Mouse (Mus musculus) macrophage (primary cell): Measurements from ENCODE around the gene Gmeb2. TPM values are rescaled to one million over a fixed set of nuclear protein-coding genes. Genes with fewer than 3 reads are reported as not detected.

Experiments used
- H3K27ac ChIP-seq: fragments of 350-480 bp; formaldehyde crosslinking; 2 replicates; pipeline ENCODE4 v1.9.0; 2021
- H3K36me3 ChIP-seq: fragments of 350-480 bp; formaldehyde crosslinking; 2 replicates; pipeline ENCODE4 v1.9.0; 2021; ENCODE audit errors: inconsistent target
- H3K4me3 ChIP-seq: fragments of 350-480 bp; formaldehyde crosslinking; 2 replicates; pipeline ENCODE4 v1.9.0; 2021; ENCODE audit errors: inconsistent target
- H3K79me2 ChIP-seq: fragments of 350-480 bp; formaldehyde crosslinking; 2 replicates; pipeline ENCODE4 v1.9.0; 2021; ENCODE audit errors: inconsistent target
- WGBS: methylation state at CpG from one replicate; pipeline ENCODE4 v1.1.7; 2026; ENCODE audit warnings: inconsistent platforms; ENCODE audit not compliant: missing documents; 5-methylcytosine and 5-hydroxymethylcytosine counted together
- polyA plus RNA-seq: library from polyadenylated mRNA; stranded (reverse); fragments of 250-400 nt; gene quantifications from 3 replicates; pipeline ENCODE4 v1.2.4, GENCODE M21; 2018; ENCODE audit warnings: inconsistent platforms

Gene Gmeb2
- polyA plus RNA-seq, 1 experiment from 2014 or later = 8.9 TPM

DNA sequence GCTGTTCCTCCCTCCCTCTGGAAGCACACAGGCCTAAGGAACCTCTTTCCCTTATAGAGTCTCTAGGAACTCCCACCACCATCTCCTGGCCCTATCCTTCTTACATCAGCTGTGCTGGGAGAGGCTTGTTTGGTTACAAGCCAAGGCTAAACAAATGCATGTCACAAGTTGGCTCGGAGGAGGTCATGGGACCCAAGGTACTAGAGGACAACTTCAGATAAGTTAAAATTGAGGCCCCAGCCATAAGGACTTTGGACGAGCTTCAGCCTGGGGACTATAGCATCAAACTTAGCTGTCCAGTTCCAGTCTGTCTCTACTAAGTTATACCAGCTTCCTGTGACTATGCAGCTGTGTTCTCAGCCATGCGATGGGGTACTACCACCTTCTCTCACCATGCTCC lies 60.7 kb downstream of the Gmeb2 start:
- Histone ChIP-seq H3K36me3 (peaks cover 59% of the 10 kb centered on the region), H3K4me3 (no peak overlapping the region), H3K27ac (no peak overlapping the region), H3K79me2 (no peaks in the 10 kb centered on the region; the same call in 1 of the 2 replicates)
- WGBS = 78% methylated on average over 3 of the region's 3 CpGs

DNA sequence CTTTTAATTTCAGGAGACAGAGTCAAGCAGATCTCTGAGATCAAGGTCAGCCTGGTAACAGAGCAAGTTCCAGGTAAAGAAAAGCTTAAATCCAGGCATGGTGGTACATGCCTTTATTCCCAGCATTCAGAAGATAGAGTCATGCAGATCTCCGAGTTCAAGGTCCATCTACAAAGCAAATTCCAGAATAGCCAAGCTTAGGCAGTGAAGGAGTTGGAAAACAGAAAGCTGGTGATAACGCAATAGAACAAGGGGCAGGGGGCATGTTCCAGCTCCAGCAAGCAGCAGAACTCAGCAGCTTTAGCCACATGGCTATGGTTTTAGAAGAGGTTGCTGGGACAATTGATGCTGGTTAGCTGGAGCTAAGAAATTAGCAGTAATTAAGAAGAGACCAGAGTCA lies 62.8 kb downstream of the Gmeb2 start:
- no peak overlapping the region for H3K4me3 ChIP-seq
- H3K36me3 ChIP-seq = peaks cover 39% of the 10 kb centered on the region
- 92% methylated on average over 2 of the region's 2 CpGs for WGBS
- no peaks in the 10 kb centered on the region for H3K79me2 ChIP-seq
- no peak overlapping the region for H3K27ac ChIP-seq

DNA sequence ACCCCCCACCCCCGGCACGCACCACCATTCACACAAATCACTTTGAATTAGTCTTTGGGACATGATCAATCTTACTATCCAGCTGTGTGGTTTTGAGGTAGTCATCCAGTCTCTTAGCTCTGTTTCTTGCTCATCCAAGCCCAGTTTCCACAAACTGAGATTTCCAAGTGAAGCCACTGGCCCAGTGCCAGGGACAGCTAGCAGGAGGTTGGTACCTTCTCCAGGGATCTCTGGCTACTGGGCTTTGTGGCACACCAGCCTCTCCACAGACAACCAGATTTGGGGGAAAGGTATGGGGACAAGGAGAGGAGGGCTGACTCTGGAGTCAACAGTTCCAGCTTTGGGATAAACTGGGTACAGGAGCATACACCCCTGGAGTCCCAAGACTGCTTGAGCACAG lies 67.5 kb downstream of the Gmeb2 start:
- no CpG with 5 or more reads among the region's 2 CpGs for WGBS
- no peak overlapping the region for H3K27ac ChIP-seq
- no peak overlapping the region for H3K4me3 ChIP-seq
- H3K79me2 ChIP-seq = no peaks in the 10 kb centered on the region
- no peaks in the 10 kb centered on the region for H3K36me3 ChIP-seq

DNA sequence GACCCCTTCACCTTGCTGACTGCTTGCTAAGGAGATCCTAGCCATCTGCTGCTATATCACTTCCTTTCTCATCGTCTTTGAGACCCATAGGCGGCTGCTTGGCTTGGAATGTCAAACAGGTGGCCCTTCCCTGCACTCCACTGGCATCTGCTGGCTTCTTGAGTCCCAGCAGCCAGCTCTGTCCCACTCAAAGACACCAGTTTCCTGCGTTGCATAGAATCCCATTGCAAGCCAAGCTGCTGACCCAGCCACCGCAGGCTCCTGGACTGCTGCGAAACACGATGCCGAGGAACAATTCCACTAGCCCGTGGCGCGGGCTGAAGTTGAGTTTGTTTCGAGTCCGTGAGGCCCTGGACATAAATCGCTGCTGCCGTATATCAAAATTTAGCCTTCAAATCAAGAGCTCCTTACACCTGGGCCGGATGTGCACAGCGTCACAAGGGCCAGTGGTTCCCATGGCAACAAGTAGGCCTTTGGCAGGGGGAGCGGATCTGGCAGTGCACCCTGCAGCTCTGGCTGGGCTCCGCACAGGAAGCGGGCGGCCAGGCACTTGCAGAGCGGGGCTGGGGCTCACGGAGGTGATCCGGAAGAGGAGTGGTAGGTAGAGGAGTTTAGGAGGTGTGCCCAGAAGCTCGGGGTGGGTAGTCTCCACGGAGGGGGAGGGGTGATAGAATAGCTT lies 68.2 kb downstream of the Gmeb2 start, which contains the start of gene Fndc11:
Fndc11 (plus strand) TSS at position 476 of the 679 bp plus-strand sequence.
- WGBS = 8% methylated on average over 24 of the region's 25 CpGs
- Histone ChIP-seq H3K36me3 (no peaks in the 10 kb centered on the region), H3K4me3 (no peak within 1 kb of the TSS), H3K27ac (no peak within 1 kb of the TSS), H3K79me2 (no peaks in the 10 kb centered on the region)

DNA sequence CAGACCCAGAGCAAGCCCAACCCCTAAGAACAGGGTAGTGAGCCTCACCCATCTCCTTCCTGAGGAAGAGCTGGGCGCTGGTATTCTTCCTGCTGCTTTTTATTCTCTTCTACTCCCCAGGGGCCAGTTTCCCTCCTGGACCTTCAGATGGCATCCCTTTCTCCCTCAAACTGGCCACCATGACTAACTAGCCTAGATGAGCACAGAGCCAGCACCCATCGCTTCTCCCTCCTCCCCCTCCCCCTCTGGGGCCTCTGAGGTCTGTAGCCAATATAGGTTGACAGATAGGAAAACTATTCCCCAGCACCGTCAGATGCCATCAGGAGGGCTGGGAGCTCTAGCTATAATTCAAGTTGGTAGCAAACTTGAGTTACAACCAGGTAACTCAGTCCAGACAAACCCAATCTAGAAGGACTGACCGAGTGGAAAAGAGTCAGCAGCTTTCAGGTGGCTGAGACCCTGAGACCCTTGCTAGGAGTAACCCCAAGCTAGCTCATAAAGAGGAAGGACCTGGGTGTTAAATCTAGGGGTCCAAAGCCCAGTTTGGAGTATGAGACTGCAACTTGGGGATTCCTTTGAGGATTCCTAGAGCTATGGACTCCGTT lies 68.9 kb downstream of the Gmeb2 start:
- WGBS = 36% methylated on average over 5 of the region's 5 CpGs
- no peak overlapping the region for H3K27ac ChIP-seq
- no peaks in the 10 kb centered on the region for H3K36me3 ChIP-seq
- H3K79me2 ChIP-seq = no peaks in the 10 kb centered on the region
- H3K4me3 ChIP-seq = no peak overlapping the region

DNA sequence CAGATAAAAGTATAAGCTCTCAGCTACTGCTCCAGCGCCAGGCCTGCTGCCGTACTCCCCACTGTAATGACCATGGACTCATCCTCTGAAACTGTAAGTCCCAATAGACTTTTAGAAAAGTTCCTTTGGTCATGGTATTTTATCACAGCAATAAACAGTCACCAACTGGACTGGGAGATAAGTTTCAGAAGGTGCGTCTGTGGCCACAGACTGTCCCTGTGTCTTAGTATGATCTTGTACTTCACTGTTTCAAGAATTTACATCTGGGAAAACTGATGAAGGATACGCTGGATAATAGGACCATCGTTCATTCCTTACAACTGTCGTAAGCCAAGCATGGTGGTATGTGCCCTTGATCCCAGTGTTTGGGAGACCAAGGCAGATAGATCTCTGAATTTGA lies 71.8 kb downstream of the Gmeb2 start:
- WGBS = 93% methylated on average over 6 of the region's 6 CpGs
- no peak overlapping the region for H3K27ac ChIP-seq

DNA sequence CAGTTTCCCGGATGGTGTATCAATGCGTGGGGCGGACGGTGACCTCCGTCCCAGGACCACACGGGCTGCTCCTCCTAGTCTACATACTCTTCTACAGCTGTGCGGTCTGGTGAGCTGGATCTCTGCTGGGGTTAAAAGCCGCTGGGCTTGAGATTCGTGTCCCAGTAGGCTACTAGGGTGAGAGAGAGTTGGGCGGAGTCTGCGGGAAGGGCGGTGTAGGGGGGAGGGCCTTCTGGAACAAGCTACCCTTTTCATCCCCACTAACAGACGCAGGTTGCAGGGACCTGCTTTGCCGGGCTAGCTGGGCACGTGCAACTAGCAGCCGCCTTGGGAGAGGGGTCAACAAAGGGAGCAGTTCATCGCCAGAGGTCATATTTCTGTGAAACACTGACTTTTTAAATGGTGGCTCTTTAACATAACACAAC lies 74.8 kb downstream of the Gmeb2 start, which contains the start of gene Srms:
Srms (minus strand) TSS at position 165 of the 425 bp plus-strand sequence.
- WGBS = 5% methylated on average over 16 of the region's 17 CpGs
- no peaks in the 10 kb centered on the region for H3K79me2 ChIP-seq

More for the DNA sequence above, 71.8 kb downstream of the Gmeb2 start:
- H3K79me2 ChIP-seq = no peaks in the 10 kb centered on the region
- H3K36me3 ChIP-seq = no peaks in the 10 kb centered on the region
- no peak overlapping the region for H3K4me3 ChIP-seq

DNA sequence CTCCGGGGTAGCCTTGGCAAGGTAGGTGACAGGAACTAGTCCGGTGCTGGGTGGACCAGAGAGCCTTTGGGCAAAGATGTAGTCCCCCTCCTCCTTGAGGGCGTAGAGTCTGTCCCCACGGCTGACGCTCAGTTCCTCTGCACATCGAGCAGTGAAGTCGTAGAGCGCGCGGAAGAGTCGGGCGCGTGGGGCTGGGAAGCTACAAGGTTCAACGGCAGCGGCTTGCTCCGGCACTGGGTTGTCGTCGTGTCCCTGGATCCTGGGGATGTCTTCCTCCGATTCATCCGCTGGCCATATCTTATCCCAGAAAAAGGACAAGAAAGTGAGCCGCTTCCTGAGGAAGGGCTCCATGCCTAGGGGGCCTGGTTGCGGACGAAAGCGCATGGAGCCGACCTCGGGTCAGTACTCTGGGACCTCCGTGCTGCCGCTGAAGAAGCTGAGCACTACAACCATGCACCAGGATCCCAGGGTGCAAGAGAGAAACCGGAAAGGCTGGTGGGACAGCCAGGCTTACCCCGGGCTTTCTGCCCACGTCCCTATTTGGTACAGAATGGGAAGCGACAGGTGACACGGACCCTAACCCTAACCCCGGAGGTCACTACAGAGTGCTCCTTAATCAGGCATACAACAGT lies 75.3 kb downstream of the Gmeb2 start:
- no peak overlapping the region for H3K4me3 ChIP-seq
- WGBS = 5% methylated on average over 34 of the region's 34 CpGs
- no peaks in the 10 kb centered on the region for H3K36me3 ChIP-seq
- H3K79me2 ChIP-seq = no peaks in the 10 kb centered on the region
- H3K27ac ChIP-seq = no peak overlapping the region

More for the DNA sequence above, 74.8 kb downstream of the Gmeb2 start, which contains the start of gene Srms:
- Histone ChIP-seq H3K4me3 (no peak within 1 kb of the TSS), H3K27ac (no peak within 1 kb of the TSS), H3K36me3 (no peaks in the 10 kb centered on the region)

DNA sequence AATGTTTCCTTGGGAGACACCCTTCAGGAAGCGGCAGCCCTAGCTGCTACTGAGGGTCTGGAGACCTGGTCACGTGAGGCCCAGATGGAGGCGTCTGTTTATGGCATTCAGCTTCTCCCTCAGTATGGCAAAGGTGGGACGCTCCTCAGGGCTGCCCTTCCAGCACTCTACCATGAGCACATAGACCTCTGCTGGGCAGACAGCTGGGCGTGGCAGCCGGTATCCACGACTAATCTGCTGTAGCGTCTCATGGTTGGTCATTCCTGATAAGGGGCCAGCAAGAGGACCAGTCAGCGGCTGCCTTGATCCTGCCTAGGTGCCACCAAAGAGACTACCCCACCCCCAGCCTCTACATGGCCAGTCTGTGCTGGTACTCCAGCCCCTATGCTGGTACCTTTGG lies 81.7 kb downstream of the Gmeb2 start:
- no peaks in the 10 kb centered on the region for H3K36me3 ChIP-seq
- 93% methylated on average over 9 of the region's 9 CpGs for WGBS
- no peak overlapping the region for H3K27ac ChIP-seq
- H3K4me3 ChIP-seq = no peak overlapping the region
- H3K79me2 ChIP-seq = no peaks in the 10 kb centered on the region

DNA sequence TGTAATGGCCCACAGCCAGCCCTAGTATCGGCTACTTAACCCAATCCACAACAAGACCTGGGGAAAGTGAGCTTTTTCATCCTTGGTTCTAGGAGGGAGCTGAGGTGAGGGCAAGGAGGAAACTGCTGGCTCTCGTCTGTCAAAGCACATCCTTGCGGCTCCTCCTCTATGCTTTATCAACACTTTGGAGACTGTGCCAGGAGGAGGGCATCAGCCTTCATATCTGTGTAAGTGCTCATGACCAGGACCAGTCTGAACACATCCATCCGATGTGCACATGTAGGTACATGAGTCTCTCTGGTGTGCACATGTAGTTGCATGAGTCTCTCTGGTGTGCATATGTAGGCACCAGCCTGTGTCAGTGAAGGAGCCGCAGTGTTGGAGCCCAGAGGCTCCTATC lies 82.2 kb downstream of the Gmeb2 start:
- Histone ChIP-seq H3K27ac (no peak overlapping the region), H3K36me3 (no peaks in the 10 kb centered on the region), H3K79me2 (no peaks in the 10 kb centered on the region), H3K4me3 (no peak overlapping the region)
- WGBS = 90% methylated on average over 5 of the region's 5 CpGs

DNA sequence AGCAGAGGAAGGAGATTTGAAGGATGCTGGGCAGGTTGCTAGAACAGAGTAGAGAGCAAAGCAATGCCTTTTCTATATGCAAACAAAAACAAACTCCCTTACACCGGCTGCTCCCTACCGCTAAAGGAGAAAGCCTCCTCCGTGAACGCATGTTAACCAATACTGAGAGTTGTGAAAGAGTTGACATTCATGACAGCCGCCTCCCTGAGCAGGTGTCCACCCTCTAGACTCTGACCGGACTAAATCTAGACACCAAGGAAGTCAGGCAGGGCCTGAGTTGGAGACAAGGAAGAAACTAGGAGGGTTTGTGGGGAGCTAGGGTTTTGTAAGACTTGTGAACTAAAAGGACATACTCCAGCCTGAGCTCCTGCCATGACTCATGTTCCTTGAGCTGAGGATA lies 84.9 kb downstream of the Gmeb2 start:
- H3K36me3 ChIP-seq = no peaks in the 10 kb centered on the region
- WGBS = 71% methylated on average over 5 of the region's 6 CpGs
- H3K27ac ChIP-seq = no peak overlapping the region
- no peaks in the 10 kb centered on the region for H3K79me2 ChIP-seq
- no peak overlapping the region for H3K4me3 ChIP-seq

DNA sequence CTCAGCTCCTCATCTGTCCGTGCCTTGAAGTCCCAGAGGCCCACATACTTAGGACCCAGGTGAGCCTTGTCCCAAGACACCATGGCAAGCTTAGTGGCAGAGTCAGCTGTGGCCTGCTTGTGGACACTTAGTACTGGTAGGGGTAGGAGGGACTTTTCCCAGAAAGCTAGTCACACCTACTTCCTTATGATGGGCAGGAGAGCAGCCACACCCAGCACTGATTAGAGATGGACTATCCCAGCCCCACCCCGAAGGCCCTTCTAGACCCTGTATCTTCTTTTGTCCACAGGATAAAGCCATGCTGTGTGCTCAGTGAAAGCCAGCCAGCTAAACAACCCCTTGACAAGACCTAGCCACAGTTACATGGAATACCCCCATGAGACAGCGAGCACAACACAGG lies 85.4 kb downstream of the Gmeb2 start, which contains the start of gene Ptk6:
Ptk6 (minus strand) TSS at position 368 of the 400 bp plus-strand sequence.
- H3K36me3 ChIP-seq = no peaks in the 10 kb centered on the region
- H3K27ac ChIP-seq = no peak within 1 kb of the TSS
- H3K4me3 ChIP-seq = no peak within 1 kb of the TSS
- 97% methylated on average over 3 of the region's 3 CpGs for WGBS
- no peaks in the 10 kb centered on the region for H3K79me2 ChIP-seq

DNA sequence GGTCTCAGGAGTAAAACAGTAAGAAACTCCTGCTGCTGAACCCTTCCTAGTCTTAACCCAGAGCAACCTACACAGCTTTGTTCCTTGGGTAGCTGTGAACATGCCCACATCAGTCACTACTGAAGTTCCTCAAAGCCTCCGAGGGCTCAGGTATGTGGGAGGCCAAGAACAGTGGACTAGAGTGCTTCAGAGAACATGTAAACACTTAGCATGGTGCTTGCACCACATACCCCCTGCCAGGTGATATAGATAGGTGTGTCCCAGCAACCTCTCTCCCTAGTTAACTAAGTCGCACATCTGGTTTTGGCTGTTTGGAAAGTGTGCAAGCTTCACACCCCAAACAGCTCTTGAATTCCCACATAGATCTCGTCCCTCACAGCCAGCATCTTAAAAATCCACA lies 86.2 kb downstream of the Gmeb2 start:
- H3K27ac ChIP-seq = no peak overlapping the region
- H3K79me2 ChIP-seq = no peaks in the 10 kb centered on the region
- no peak overlapping the region for H3K4me3 ChIP-seq
- H3K36me3 ChIP-seq = no peaks in the 10 kb centered on the region
- WGBS = 78% methylated on average over 3 of the region's 3 CpGs
